ENCODE assay signal across 24 mouse cellular contexts in the genomic region with DNA sequence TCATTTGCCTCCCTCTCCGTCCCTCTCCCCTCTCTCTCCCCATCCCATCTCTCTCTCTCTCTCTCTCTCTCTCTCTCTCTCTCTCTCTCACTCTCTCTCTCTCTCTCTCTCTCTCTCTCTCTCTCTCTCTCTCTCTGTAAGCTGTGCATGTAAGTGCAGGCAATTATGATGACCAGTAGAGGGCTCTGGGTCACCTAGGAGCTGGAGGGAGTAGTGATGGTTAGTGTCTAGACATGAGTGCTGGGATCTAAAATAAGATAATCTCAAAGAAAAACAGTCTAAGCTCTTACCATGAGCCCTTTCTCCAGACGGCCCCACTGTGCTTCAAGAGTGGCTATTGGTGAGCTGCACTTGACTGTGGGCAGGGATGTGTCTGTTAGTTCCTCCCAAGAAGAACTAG. TPM values are rescaled to one million over a fixed set of nuclear protein-coding genes. Genes with fewer than 3 reads are reported as not detected.
DNase-seq lines count a peak whose midpoint lies in the region; ATAC-seq and TF ChIP-seq lines count a peak whose summit lies in the region.
"Had no signal": no experiment of that assay in that cellular context is flagged by ENCODE, and none has a peak within 500 bp of the region (broad histone marks: within the 10 kb centered on the region; RNA-seq: fewer than 3 reads in every experiment).

No protein-coding gene starts in this region.

- H3K27me3 ChIP-seq in lung, embryonic 14.5 days (ENCODE audit: insufficient read depth, low read length): no peaks in the 10 kb centered on the region
- H3K27me3 ChIP-seq: embryonic facial prominence, embryonic 15.5 days; forebrain, embryonic 15.5 days; heart, embryonic 12.5 days had no signal

- H3K4me3 ChIP-seq in lung, embryonic 14.5 days (ENCODE audit: low read depth, low read length): no peak overlapping the region
- H3K4me3 ChIP-seq: embryonic facial prominence, embryonic 15.5 days; erythroblast, embryonic 14.5 days; forebrain, embryonic 10.5 days; forebrain, embryonic 15.5 days; heart, adult 2 months; heart, embryonic 12.5 days; hindbrain, embryonic 10.5 days had no signal

- H3K9ac ChIP-seq in lung, embryonic 14.5 days: no peak overlapping the region
- H3K9ac ChIP-seq: embryonic facial prominence, embryonic 15.5 days; forebrain, embryonic 15.5 days; heart, embryonic 12.5 days; hindbrain, embryonic 14.5 days had no signal

- no peak overlapping the region for H3K27ac ChIP-seq in lung, embryonic 14.5 days (ENCODE audit: low read depth)
- H3K27ac ChIP-seq: embryonic facial prominence, embryonic 15.5 days; forebrain, embryonic 10.5 days; forebrain, embryonic 15.5 days; heart, adult 2 months; hindbrain, embryonic 10.5 days; hindbrain, embryonic 14.5 days had no signal

- no peak overlapping the region for H3K4me2 ChIP-seq in lung, embryonic 14.5 days
- H3K4me2 ChIP-seq: embryonic facial prominence, embryonic 15.5 days; forebrain, embryonic 15.5 days; heart, embryonic 12.5 days; hindbrain, embryonic 14.5 days had no signal

- 59% methylated on average over 2 of the region's 2 CpGs for WGBS in lung, embryonic 14.5 days

- no peak for DNase-seq in lung, embryonic 14.5 days
- no peak for DNase-seq in lung, postnatal 25 days (ENCODE audit: low spot score)
- DNase-seq in A20 (ENCODE audit: low read depth, low spot score): peak; percentile 22
- DNase-seq in ES-CJ7 (ENCODE audit: low read depth, low spot score): peak; percentile 49
- DNase-seq in ZHBTc4 (ENCODE audit: low read depth, low spot score): peak; percentile 53
- no peak for DNase-seq in right cerebral cortex, postnatal 36 days (ENCODE audit: low spot score in 2 of 2)
- DNase-seq in urinary bladder, postnatal 14 days (ENCODE audit: low spot score): no peak
- no peak for DNase-seq in frontal cortex, adult 2 months (ENCODE audit: extremely low spot score in 1 of 2, low spot score in 1 of 2)
- DNase-seq: adrenal gland, postnatal 10 days; cerebellum, adult 11 months; cerebellum, adult 8-10 months; cerebellum, postnatal 14 days; embryo, embryonic 11 days; gastrocnemius, postnatal 10 days; heart, adult 2 months had no signal

- no peaks in the 10 kb centered on the region for H3K9me3 ChIP-seq in lung, embryonic 14.5 days (ENCODE audit: low read depth, low read length)
- H3K9me3 ChIP-seq: embryonic facial prominence, embryonic 15.5 days; forebrain, embryonic 10.5 days; forebrain, embryonic 15.5 days; G1E; heart, embryonic 12.5 days; hindbrain, embryonic 10.5 days had no signal

- 0 out of 2 replicates have a peak, but pooled peaks have one; percentile 17 for TF ChIP-seq CTCF in lung, embryonic 14.5 days (IDR thresholded peaks at IDR 0.05; ENCODE audit: low read depth)

- H3K36me3 ChIP-seq in lung, embryonic 14.5 days (ENCODE audit: insufficient read depth): peaks cover 23% of the 10 kb centered on the region

- no peaks in the 10 kb centered on the region for H3K4me1 ChIP-seq in lung, embryonic 14.5 days (ENCODE audit: insufficient read depth)
- H3K4me1 ChIP-seq: embryonic facial prominence, embryonic 15.5 days; forebrain, embryonic 10.5 days; forebrain, embryonic 15.5 days; heart, embryonic 12.5 days; hindbrain, embryonic 10.5 days had no signal

- ATAC-seq in lung, embryonic 14.5 days (ENCODE audit: insufficient read depth): no peak
- ATAC-seq: forebrain, embryonic 15.5 days; inflammation-experienced regulatory T-cells, adult 6 months had no signal

RNA-seq across cellular contexts. Expression of a gene that starts 31.6 kb away (rescaled TPM):
- polyA plus RNA-seq in lung, embryonic 14.5 days (2014; fragmentation: Nextera tagmentation; extraction: Ambion mirVana): 25.7 and 29.6 TPM in 2 replicates
- polyA plus RNA-seq in frontal cortex, adult 2 months (2012; rRNA removed): 2.5 and 3.6 TPM in 2 replicates

RNA-seq across cellular contexts. Expression of a gene that starts 43.5 kb away (rescaled TPM):
- 31.5 and 33.4 TPM in 2 replicates for polyA plus RNA-seq in lung, embryonic 14.5 days (2014; fragmentation: Nextera tagmentation; extraction: Ambion mirVana)
- 43.2 and 46.6 TPM in 2 replicates for polyA plus RNA-seq in frontal cortex, adult 2 months (2012; rRNA removed)

RNA-seq across cellular contexts. Expression of a gene that starts 53.5 kb away (rescaled TPM):
- 322 and 337 TPM in 2 replicates for polyA plus RNA-seq in lung, embryonic 14.5 days (2014; fragmentation: Nextera tagmentation; extraction: Ambion mirVana)
- 181 and 184 TPM in 2 replicates for polyA plus RNA-seq in frontal cortex, adult 2 months (2012; rRNA removed)

Comparison
In these comparisons a context has a peak if more than half of its experiments do, and no peak if none do; other contexts are left out.
1. DNase-seq: peak in A20 (single experiment), ES-CJ7 (single experiment) and ZHBTc4 (single experiment); none in lung, embryonic 14.5 days (single experiment), lung, postnatal 25 days (single experiment), right cerebral cortex, postnatal 36 days (0 of 2), urinary bladder, postnatal 14 days (single experiment) and frontal cortex, adult 2 months (0 of 2).